Mouse (Mus musculus) hindbrain, postnatal 0 days (tissue): ENCODE data around the gene Btn2a2. TPM values are rescaled to one million over a fixed set of nuclear protein-coding genes. Genes with fewer than 3 reads are reported as not detected.
A peak's percentile ranks its signal among the peaks of the same experiment; 100 is the strongest.

Experiments
- ATAC-seq: fragments of 200-750 bp; cut with Nextera tagmentation; 2 replicates; pipeline ENCODE4 v1.8.0; 2017; ENCODE audit warnings: mild to moderate bottlenecking, moderate TSS enrichment, moderate library complexity
- DNase-seq: peaks from one replicate; pipeline ENCODE4 v3.0.0-alpha.2; 2015; ENCODE audit warnings: low spot score
- H3K27ac ChIP-seq: fragments of 300-500 bp; sonication (generic); 2 replicates; pipeline ENCODE4 v1.5.1; 2014; ENCODE audit warnings: mild to moderate bottlenecking
- H3K27me3 ChIP-seq: fragments of 300-500 bp; sonication (generic); 2 replicates; pipeline ENCODE4 v1.6.1; 2014; ENCODE audit warnings: low read length, mixed read lengths; ENCODE audit not compliant: insufficient read depth
- H3K36me3 ChIP-seq: fragments of 300-500 bp; sonication (generic); 2 replicates; pipeline ENCODE4 v1.6.1; 2014; ENCODE audit warnings: low read length, mixed read lengths; ENCODE audit not compliant: insufficient read depth
- H3K4me1 ChIP-seq: fragments of 300-500 bp; sonication (generic); 2 replicates; pipeline ENCODE4 v1.6.1; 2014; ENCODE audit warnings: antibody characterized with exemption, low read length, mixed read lengths; ENCODE audit not compliant: insufficient read depth
- H3K4me2 ChIP-seq: fragments of 300-500 bp; sonication (generic); 2 replicates; pipeline ENCODE4 v1.6.1; 2014; ENCODE audit warnings: low read depth, mild to moderate bottlenecking, low read length, moderate library complexity, mixed read lengths
- H3K4me3 ChIP-seq: fragments of 300-500 bp; sonication (generic); 2 replicates; pipeline ENCODE4 v1.5.1; 2014; ENCODE audit warnings: low read length
- H3K9ac ChIP-seq: fragments of 300-500 bp; sonication (generic); replicated peaks from 2 replicates; pipeline ENCODE4 v1.6.1; 2014; ENCODE audit warnings: mild to moderate bottlenecking, low read length, moderate library complexity, mixed read lengths
- H3K9me3 ChIP-seq: fragments of 300-500 bp; sonication (generic); 2 replicates; pipeline ENCODE4 v1.6.1; 2016; ENCODE audit warnings: low read length, mixed read lengths
- CTCF ChIP-seq: IDR thresholded peaks from 2 replicates; pipeline ENCODE4 v1.5.1; 2016; ENCODE audit warnings: antibody characterized with exemption, control low read depth, low read depth
- WGBS: fragments of 180-500 bp; shearing (Covaris S2); extraction: QIAGEN DNeasy Blood & Tissue Kit; methylation state at CpG from one replicate; pipeline ENCODE4 v1.1.7; 2014; 5-methylcytosine and 5-hydroxymethylcytosine counted together
- polyA plus RNA-seq: library from polyadenylated mRNA; unstranded; fragments of >200 nt; fragmentation: Nextera tagmentation; extraction: Ambion mirVana; gene quantifications from 2 replicates; pipeline ENCODE4 v1.2.1, GENCODE M21; 2015
- total RNA-seq: library from RNA; depleted of rRNA; stranded (reverse); fragments of >200 nt; gene quantifications from 2 replicates; pipeline ENCODE4 v1.2.3, GENCODE M21; 2014

Btn2a2 gene
- total and polyA plus RNA-seq, 2 experiments from 2014 or later, result 0.11 TPM; not detected in 1

- Histone ChIP-seq H3K4me2 (no peak overlapping the region), H3K27me3 (no peaks in the 10 kb centered on the region), H3K4me3 (no peak overlapping the region), H3K27ac (no peak overlapping the region), H3K9me3 (no peaks in the 10 kb centered on the region), H3K36me3 (no peaks in the 10 kb centered on the region), H3K4me1 (no peaks in the 10 kb centered on the region), H3K9ac (no peak overlapping the region)
- 18% methylated on average over 2 of the region's 2 CpGs for WGBS
- DNase-seq (peak; percentile 61), ATAC-seq (peak; percentile 91)
- no peak for TF ChIP-seq CTCF
Measured at GRCm38 (mm10) chr13:23475658-23476057, 13.0 kb downstream of the Btn2a2 start.

DNA sequence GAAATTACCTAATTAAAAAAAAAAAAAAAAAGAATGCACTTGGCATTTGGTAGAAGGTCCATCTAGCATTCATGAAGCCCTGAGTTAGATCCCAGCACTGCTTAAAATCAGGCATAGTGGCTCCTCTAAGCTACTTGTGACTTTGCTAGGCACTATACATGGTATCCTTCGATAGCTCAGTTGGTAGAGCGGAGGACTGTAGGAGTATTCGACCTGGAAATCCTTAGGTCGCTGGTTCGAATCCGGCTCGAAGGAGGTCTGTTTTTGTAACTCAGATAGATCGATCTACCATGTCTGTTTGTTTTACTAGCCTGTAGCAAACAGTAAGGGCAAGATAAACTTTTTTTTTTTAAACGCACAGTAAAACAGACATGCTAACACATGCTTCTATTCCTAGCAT lies 21.7 kb downstream of the Btn2a2 start:
- 7% methylated on average over 9 of the region's 9 CpGs for WGBS

GRCm38 (mm10) chr13:23466306-23466705 lies 22.4 kb downstream of the Btn2a2 start:
- whole genome bisulfite sequencing, result 75% methylated on average over 1 of the region's 1 CpGs
- H3K4me2 ChIP-seq, result peak overlapping the region; percentile 84
- no peak for TF ChIP-seq CTCF
- H3K4me1 ChIP-seq, result peaks cover 4% of the 10 kb centered on the region; the same call in 1 of the 2 replicates
- H3K9me3 ChIP-seq, result no peaks in the 10 kb centered on the region
- ATAC-seq, result no peak
- DNase-seq, result no peak
- H3K27ac ChIP-seq, result no peak overlapping the region
- H3K36me3 ChIP-seq, result no peaks in the 10 kb centered on the region
- H3K9ac ChIP-seq, result no peak overlapping the region
- H3K27me3 ChIP-seq, result no peaks in the 10 kb centered on the region
- no peak overlapping the region for H3K4me3 ChIP-seq

More for the DNA sequence above, 21.7 kb downstream of the Btn2a2 start:
- H3K27ac ChIP-seq, result no peak overlapping the region
- H3K4me3 ChIP-seq, result no peak overlapping the region
- H3K27me3 ChIP-seq, result no peaks in the 10 kb centered on the region
- H3K9me3 ChIP-seq, result no peaks in the 10 kb centered on the region
- DNase-seq (peak; percentile 69), ATAC-seq (peak; percentile 68)
- H3K4me1 ChIP-seq, result peaks cover 4% of the 10 kb centered on the region; the same call in 1 of the 2 replicates
- no peak overlapping the region for H3K9ac ChIP-seq
- TF ChIP-seq CTCF, result no peak
- H3K36me3 ChIP-seq, result no peaks in the 10 kb centered on the region
- no peak overlapping the region for H3K4me2 ChIP-seq

GRCm38 (mm10) chr13:23465600-23466109 lies 23.0 kb downstream of the Btn2a2 start, which contains the start of gene Btn1a1:
TSS of gene Btn1a1 (minus strand) at chr13:23465901.
- ATAC-seq, result no peak; the same call in 1 of the 2 replicates
- H3K27ac ChIP-seq, result no peak within 1 kb of the TSS
- no peaks in the 10 kb centered on the region for H3K9me3 ChIP-seq
- peak within 1 kb of the TSS; percentile 51; the same call in 1 of the 2 replicates for H3K9ac ChIP-seq
- WGBS, result 3% methylated on average over 7 of the region's 7 CpGs
- peak within 1 kb of the TSS; percentile 84 for H3K4me2 ChIP-seq
- H3K4me3 ChIP-seq, result peak within 1 kb of the TSS; percentile 56
- no peaks in the 10 kb centered on the region for H3K27me3 ChIP-seq
- H3K36me3 ChIP-seq, result no peaks in the 10 kb centered on the region
- peaks cover 4% of the 10 kb centered on the region; the same call in 1 of the 2 replicates for H3K4me1 ChIP-seq
- no peak for TF ChIP-seq CTCF
- DNase-seq, result peak; percentile 14

DNA sequence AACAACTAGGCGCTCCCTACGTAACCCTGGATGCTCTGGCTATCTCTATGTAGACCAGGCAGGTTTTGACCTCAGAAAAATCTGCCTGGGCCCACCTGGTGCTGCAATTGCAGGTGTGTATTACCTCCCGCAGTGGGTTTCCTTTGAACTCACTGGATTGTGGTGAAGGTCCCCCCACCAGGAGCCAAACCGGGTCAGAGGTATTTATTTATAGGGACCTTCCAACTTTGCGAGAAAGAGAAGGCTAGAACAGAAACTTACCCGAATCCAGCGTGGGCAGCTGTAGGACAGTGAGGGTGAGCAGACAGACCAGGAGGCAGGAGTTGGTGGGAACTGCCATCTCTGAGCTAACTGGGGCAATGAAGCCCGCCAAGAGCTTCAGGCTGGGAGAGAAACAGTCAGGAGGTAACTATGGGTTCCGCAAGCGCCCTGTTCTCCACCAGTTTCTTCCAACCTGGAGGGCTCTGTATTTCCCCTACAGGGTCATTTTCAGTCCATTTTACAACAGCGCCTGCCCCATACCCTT lies 23.8 kb downstream of the Btn2a2 start:
- H3K4me3 ChIP-seq, result peak overlapping the region; percentile 56
- peak overlapping the region; percentile 51; the same call in 1 of the 2 replicates for H3K9ac ChIP-seq
- peak overlapping the region; percentile 84 for H3K4me2 ChIP-seq
- ATAC-seq (no peak), DNase-seq (no peak)
- H3K9me3 ChIP-seq, result no peaks in the 10 kb centered on the region
- H3K27ac ChIP-seq, result no peak overlapping the region
- H3K36me3 ChIP-seq, result no peaks in the 10 kb centered on the region
- H3K4me1 ChIP-seq, result peaks cover 4% of the 10 kb centered on the region; the same call in 1 of the 2 replicates
- no peaks in the 10 kb centered on the region for H3K27me3 ChIP-seq
- no peak for TF ChIP-seq CTCF
- 4% methylated on average over 11 of the region's 11 CpGs for WGBS

- Histone ChIP-seq H3K4me2 (peak overlapping the region; percentile 84), H3K9me3 (no peaks in the 10 kb centered on the region), H3K36me3 (no peaks in the 10 kb centered on the region), H3K9ac (peak overlapping the region; percentile 51), H3K4me3 (peak overlapping the region; percentile 56), H3K4me1 (peaks cover 4% of the 10 kb centered on the region; the same call in 1 of the 2 replicates), H3K27me3 (no peaks in the 10 kb centered on the region), H3K27ac (no peak overlapping the region)
- DNase-seq, result peak; percentile 44
- WGBS, result 1% methylated on average over 29 of the region's 29 CpGs
- TF ChIP-seq CTCF, result no peak
- ATAC-seq, result peak; percentile 44; the same call in 1 of the 2 replicates
Measured at GRCm38 (mm10) chr13:23464224-23464637, 24.4 kb downstream of the Btn2a2 start.
